Mouse (Mus musculus) CD4-positive, CD25-positive, alpha-beta regulatory T cell, adult 9 weeks (primary cell): ENCODE results near the gene Omt2b. TPM values are rescaled to one million over a fixed set of nuclear protein-coding genes. Genes with fewer than 3 reads are reported as not detected.

Experiments used
- polyA plus RNA-seq: library from polyadenylated mRNA; unstranded; fragments of 100-300 nt; shearing (Covaris generic); gene quantifications from one replicate; pipeline ENCODE4 v1.2.1, GENCODE M21; 2017

Gene Omt2b
- not detected for polyA plus RNA-seq

GRCm38 (mm10) chr9:78327289-78327688 lies at the start of gene Omt2b:
Omt2b (plus strand) TSS chr9:78327589.

GRCm38 (mm10) chr9:78289723-78290122 lies 37.7 kb upstream of the Omt2b start, which contains the start of gene Gm10639:
Gm10639 (plus strand) TSS chr9:78289923.

GRCm38 (mm10) chr9:78314696-78315095 lies 12.7 kb upstream of the Omt2b start, which contains the start of gene Omt2a:
Omt2a (minus strand) TSS chr9:78314796.

GRCm38 (mm10) chr9:78355611-78356010 lies 28.2 kb downstream of the Omt2b start, which contains the start of gene Gsta2:
Gsta2 (minus strand) TSS chr9:78355788.

DNA sequence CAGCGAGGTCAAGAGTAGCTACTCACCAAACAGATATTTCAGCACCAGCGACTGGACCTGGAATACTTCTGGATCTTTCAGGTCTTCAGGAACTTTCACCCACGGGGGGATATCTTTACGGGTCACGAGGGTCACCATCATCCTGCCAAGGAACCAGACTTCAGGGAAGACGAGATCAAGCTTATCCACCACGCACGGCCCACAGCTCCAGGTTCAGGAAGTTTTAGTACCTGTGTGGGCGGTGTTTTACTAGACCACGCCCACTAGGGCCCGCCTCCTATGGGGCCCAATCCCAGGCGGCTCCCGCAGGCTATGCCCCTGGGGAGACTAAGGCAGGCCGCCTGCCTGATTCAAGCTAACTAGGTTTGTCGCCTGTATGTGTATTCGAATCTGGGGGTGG lies 40.6 kb downstream of the Omt2b start, which contains the start of gene Dppa5a:
Gene Dppa5a, minus strand, starts transcription at position 219 of the 400 bp plus-strand sequence.

DNA sequence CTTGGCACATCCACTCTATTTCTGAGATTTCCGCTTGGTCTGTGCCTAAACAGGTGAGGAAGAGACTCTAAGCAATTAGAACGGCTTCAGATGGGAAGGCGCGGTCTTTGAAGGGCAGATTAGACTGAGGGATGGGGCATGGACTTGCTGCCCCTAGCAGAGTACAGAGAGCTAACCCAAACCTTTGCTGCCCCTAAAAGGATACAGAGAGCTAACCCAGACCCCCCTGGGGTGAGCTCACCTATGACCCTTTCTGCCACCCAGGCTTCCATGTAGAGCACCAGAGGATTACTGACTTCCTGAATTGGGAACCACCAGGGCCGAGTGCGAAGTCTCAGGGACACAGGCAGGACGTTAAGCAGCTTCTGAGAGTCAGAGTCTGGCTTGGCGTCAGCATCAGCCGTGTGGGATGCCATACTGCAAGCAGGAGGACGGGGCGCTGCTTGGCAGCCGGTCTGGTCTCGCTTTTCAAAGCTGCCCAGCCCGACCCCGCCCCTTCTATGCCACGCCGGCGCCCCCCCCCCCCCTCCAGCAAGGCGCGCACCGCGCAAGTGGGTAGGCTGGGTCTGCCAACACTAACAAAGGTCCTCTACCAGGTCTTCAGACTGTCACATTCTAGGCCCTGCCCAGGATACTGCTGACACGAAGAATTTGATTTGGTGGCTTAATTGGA lies 50.9 kb downstream of the Omt2b start, which contains the start of gene Ooep:
Gene Ooep, minus strand, starts transcription at position 613 of the 673 bp plus-strand sequence.

Other genes starting within 250 kb of the Omt2b start
- 18.4 TPM for gene Fbxo9, start 218.5 kb upstream of the Omt2b start, polyA plus RNA-seq
- 9.5 TPM for gene Ick, start 218.4 kb upstream of the Omt2b start, polyA plus RNA-seq
- gene Gsta4, start 144.8 kb upstream of the Omt2b start, polyA plus RNA-seq: 43.4 TPM
- not detected for gene Gsta1, start 96.9 kb upstream of the Omt2b start, polyA plus RNA-seq
- not detected for gene Gm3776, start 70.5 kb upstream of the Omt2b start, polyA plus RNA-seq
- gene Gm10639, start 37.7 kb upstream of the Omt2b start, polyA plus RNA-seq: not detected
- not detected for gene Omt2a, start 12.8 kb upstream of the Omt2b start, polyA plus RNA-seq
- not detected for gene Gsta2, start 28.2 kb downstream of the Omt2b start, polyA plus RNA-seq
- gene Dppa5a, start 40.6 kb downstream of the Omt2b start, polyA plus RNA-seq: not detected
- not detected for gene Ooep, start 51.1 kb downstream of the Omt2b start, polyA plus RNA-seq
- gene Ddx43, start 68.2 kb downstream of the Omt2b start, polyA plus RNA-seq: 2.8 TPM
- 1.3 TPM for gene Cgas, start 115.6 kb downstream of the Omt2b start, polyA plus RNA-seq
- gene Mto1, start 120.6 kb downstream of the Omt2b start, polyA plus RNA-seq: 9.6 TPM
- not detected for gene Gm17324, start 121.2 kb downstream of the Omt2b start, polyA plus RNA-seq
- gene Eef1a1, start 161.6 kb downstream of the Omt2b start, polyA plus RNA-seq: 5,755 TPM